Mouse (Mus musculus) urinary bladder, postnatal 36 days (tissue): Measurements from ENCODE around the gene Taok3.

Experiments
- DNase-seq, 2 experiments: peaks; one replicate each; pipeline ENCODE4 v3.0.0; 2022; ENCODE audit warnings: low spot score in 2 of 2, mixed read lengths in 1 of 2

The Taok3 gene

GRCm38 (mm10) chr5:117178486-117178885 is 58.6 kb downstream of the Taok3 start:
- DNase-seq, result no peak

- DNase-seq, result no peak
Measured at GRCm38 (mm10) chr5:117181921-117182320, 62.0 kb downstream of the Taok3 start.

GRCm38 (mm10) chr5:117182411-117182810 is 62.5 kb downstream of the Taok3 start:
- DNase-seq, result peak in 1 of 2 experiments; percentile 23

GRCm38 (mm10) chr5:117184832-117185231 is 64.9 kb downstream of the Taok3 start:
- DNase-seq, result no peak

- DNase-seq, result no peak
Measured at GRCm38 (mm10) chr5:117185673-117186072, 65.7 kb downstream of the Taok3 start.

- no peak for DNase-seq
Measured at GRCm38 (mm10) chr5:117192061-117192460, 72.1 kb downstream of the Taok3 start.

- DNase-seq, result no peak
Measured at GRCm38 (mm10) chr5:117193748-117194147, 73.8 kb downstream of the Taok3 start.

- no peak for DNase-seq
Measured at GRCm38 (mm10) chr5:117194672-117195071, 74.7 kb downstream of the Taok3 start.

GRCm38 (mm10) chr5:117196551-117196950 is 76.6 kb downstream of the Taok3 start:
- no peak for DNase-seq

GRCm38 (mm10) chr5:117198390-117198789 is 78.5 kb downstream of the Taok3 start:
- DNase-seq, result no peak

- DNase-seq, result no peak
Measured at GRCm38 (mm10) chr5:117207286-117207685, 87.4 kb downstream of the Taok3 start.

- DNase-seq, result no peak
Measured at GRCm38 (mm10) chr5:117214016-117214415, 94.1 kb downstream of the Taok3 start.

GRCm38 (mm10) chr5:117231059-117231458 is 111.1 kb downstream of the Taok3 start:
- peak; percentile 19 to 37 for DNase-seq

GRCm38 (mm10) chr5:117236540-117236939 is 116.6 kb downstream of the Taok3 start:
- DNase-seq, result no peak

- DNase-seq, result no peak
Measured at GRCm38 (mm10) chr5:117239106-117239505, 119.2 kb downstream of the Taok3 start.

GRCm38 (mm10) chr5:117240321-117240731 is 120.4 kb downstream of the Taok3 start:
- no peak for DNase-seq

GRCm38 (mm10) chr5:117240761-117241322 is 120.9 kb downstream of the Taok3 start:
- DNase-seq, result no peak

GRCm38 (mm10) chr5:117241935-117242531 is 122.1 kb downstream of the Taok3 start:
- no peak for DNase-seq

- no peak for DNase-seq
Measured at GRCm38 (mm10) chr5:117242671-117243478, 122.9 kb downstream of the Taok3 start.

GRCm38 (mm10) chr5:117245170-117245569 is 125.2 kb downstream of the Taok3 start:
- DNase-seq, result no peak

- DNase-seq, result no peak
Measured at GRCm38 (mm10) chr5:117248351-117248750, 128.4 kb downstream of the Taok3 start.

- no peak for DNase-seq
Measured at GRCm38 (mm10) chr5:117250796-117251195, 130.9 kb downstream of the Taok3 start.

- DNase-seq, result no peak
Measured at GRCm38 (mm10) chr5:117251763-117252162, 131.8 kb downstream of the Taok3 start.
